Mouse (Mus musculus): Measurements from ENCODE around the gene Chrne. TPM values are rescaled to one million over a fixed set of nuclear protein-coding genes. Genes with fewer than 3 reads are reported as not detected.
A peak's percentile ranks its signal among the peaks of the same experiment; 100 is the strongest.

Chrne gene
- polyA plus RNA-seq, 2 experiments = not detected

DNA sequence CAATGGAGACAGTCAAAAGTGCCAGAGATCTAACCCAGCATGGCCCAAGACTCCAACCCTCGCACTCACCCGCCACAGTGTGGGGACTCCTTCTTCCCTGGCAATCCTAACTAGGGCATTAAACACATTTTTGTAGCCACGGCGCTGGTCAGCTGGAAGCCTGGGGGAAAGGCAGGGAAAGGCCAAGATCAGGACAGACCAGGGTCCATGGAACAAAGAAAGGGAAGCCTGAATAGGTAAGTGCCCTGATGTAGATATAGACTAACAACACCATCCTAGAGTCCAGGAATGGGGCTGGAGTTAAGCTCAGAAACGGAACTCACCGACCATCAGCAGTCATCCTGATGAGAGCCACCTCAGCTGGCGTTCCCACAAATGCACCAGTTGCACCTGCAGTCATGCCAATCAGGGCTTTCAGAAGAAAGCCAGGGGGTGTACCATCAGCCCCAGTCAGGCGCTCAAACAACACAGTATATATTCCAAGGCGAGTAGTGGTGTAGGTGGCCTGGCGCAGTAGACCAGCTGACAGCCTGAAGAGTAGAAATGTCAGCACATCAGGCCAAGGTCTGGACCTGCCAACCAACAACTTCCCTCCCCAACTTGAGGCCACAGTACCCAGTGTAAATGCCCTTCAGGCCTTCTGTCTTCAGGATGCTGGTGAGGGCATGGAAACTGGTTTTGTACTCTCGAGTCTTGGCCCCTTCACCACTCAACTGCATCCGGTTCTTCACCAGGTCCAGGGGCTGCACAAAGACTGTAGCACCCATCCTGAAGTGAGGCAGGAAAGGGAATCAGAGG lies 26.6 kb upstream of the Chrne start:
- Histone ChIP-seq H3K9ac (replicated peaks) (peak overlapping the region; percentile 79), H3K36me3 (replicated peaks; ENCODE audit: control insufficient read depth, insufficient read depth, low read depth) (peaks cover 26% of the 10 kb centered on the region), H3K4me2 (ENCODE audit: low read depth) (peak overlapping the region; percentile 97), H3K9me3 (ENCODE audit: control insufficient read depth, low read length) (no peaks in the 10 kb centered on the region), H3K4me3 (ENCODE audit: insufficient read depth in 1 of 2, low read depth in 2 of 2, low read length in 2 of 2) (peak overlapping the region; percentile 61 to 93), H3K27ac (peak overlapping the region; percentile 53), H3K4me1 (replicated peaks; ENCODE audit: control insufficient read depth in 2 of 2, insufficient read depth in 2 of 2, low read length in 1 of 2) (peaks cover 25 to 36% of the 10 kb centered on the region in 2 experiments), H3K27me3 (ENCODE audit: control insufficient read depth, insufficient read depth, low read length) (no peaks in the 10 kb centered on the region)
- TF ChIP-seq EP300 (IDR thresholded peaks at IDR 0.05; ENCODE audit: low read depth) = no peak
- no peak for TF ChIP-seq CTCF (IDR thresholded peaks at IDR 0.05; ENCODE audit: low read depth)
- ATAC-seq (ENCODE audit: insufficient read depth) = no peak
- 80% methylated on average over 12 of the region's 12 CpGs for WGBS (ENCODE audit: insufficient replicate concordance)
- no peak for DNase-seq (ENCODE audit: low read depth in 3 of 3, low spot score in 3 of 3)

DNA sequence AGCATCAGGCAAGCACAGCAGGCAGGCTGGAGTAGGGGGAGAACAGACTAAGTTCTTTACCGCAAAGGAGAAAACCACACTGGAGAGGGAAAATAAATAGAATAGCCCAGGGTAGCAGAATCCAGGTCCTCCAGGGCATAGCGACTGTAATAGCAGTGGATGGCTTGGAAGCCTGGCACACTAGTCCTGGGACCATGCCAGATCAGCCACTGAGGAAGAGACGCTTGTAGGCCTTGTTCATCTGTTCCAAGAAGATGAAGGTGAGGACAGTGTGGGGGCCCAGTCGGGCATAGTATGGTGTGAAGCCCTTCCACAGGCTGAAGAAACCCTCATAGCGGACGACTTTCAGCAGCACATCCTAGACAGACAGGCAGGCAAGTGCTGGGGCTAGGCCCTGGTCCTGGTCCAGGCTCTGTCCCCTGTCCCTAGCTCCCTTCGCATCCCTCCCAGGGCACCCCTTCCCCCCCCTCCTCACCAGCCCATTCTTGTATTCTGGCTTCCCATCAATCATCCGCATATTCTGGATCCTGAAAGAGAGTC lies 25.6 kb upstream of the Chrne start:
- ATAC-seq (ENCODE audit: insufficient read depth) (no peak), DNase-seq (ENCODE audit: low read depth in 3 of 3, low spot score in 3 of 3) (no peak)
- no peaks in the 10 kb centered on the region for H3K9me3 ChIP-seq (ENCODE audit: control insufficient read depth, low read length)
- no peak overlapping the region for H3K4me2 ChIP-seq (ENCODE audit: low read depth)
- no peak for TF ChIP-seq EP300 (IDR thresholded peaks at IDR 0.05; ENCODE audit: low read depth)
- no peak for TF ChIP-seq CTCF (IDR thresholded peaks at IDR 0.05; ENCODE audit: low read depth)
- peaks cover 16% of the 10 kb centered on the region for H3K36me3 ChIP-seq (replicated peaks; ENCODE audit: control insufficient read depth, insufficient read depth, low read depth)
- no peak overlapping the region for H3K27ac ChIP-seq
- H3K9ac ChIP-seq (replicated peaks) = no peak overlapping the region
- WGBS (ENCODE audit: insufficient replicate concordance) = 83% methylated on average over 8 of the region's 8 CpGs
- H3K27me3 ChIP-seq (ENCODE audit: control insufficient read depth, insufficient read depth, low read length) = no peaks in the 10 kb centered on the region
- peaks cover 24 to 35% of the 10 kb centered on the region in 2 experiments for H3K4me1 ChIP-seq (replicated peaks; ENCODE audit: control insufficient read depth in 2 of 2, insufficient read depth in 2 of 2, low read length in 1 of 2)
- no peak overlapping the region for H3K4me3 ChIP-seq (ENCODE audit: insufficient read depth in 1 of 2, low read depth in 2 of 2, low read length in 2 of 2)

DNA sequence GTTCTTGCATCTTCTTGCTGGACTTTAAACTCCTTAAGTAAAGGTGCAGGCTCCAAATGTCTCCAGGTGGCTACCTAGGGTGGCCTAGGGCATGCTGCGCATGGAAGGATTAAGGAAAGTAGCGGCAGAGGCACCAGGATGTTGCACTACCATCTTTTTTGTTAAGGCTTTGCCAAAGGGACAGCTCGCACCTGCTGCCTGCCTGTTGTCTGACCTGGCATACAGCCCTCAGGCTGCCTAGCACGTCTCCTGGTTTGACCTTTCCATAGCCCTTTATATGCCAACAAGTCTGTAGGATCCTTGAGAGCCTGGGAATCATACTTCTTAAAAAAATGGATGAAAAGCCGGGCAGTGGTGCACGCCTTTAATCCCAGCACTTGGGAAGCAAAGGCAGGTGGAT lies 24.0 kb upstream of the Chrne start:
- peaks cover 28 to 38% of the 10 kb centered on the region in 2 experiments for H3K4me1 ChIP-seq (replicated peaks; ENCODE audit: control insufficient read depth in 2 of 2, insufficient read depth in 2 of 2, low read length in 1 of 2)
- peaks cover 6% of the 10 kb centered on the region for H3K36me3 ChIP-seq (replicated peaks; ENCODE audit: control insufficient read depth, insufficient read depth, low read depth)
- no peak overlapping the region for H3K9ac ChIP-seq (replicated peaks)
- no peak overlapping the region for H3K27ac ChIP-seq
- 81% methylated on average over 6 of the region's 6 CpGs for WGBS (ENCODE audit: insufficient replicate concordance)
- TF ChIP-seq CTCF (IDR thresholded peaks at IDR 0.05; ENCODE audit: low read depth) (no peak), EP300 (IDR thresholded peaks at IDR 0.05; ENCODE audit: low read depth) (no peak)
- no peaks in the 10 kb centered on the region for H3K27me3 ChIP-seq (ENCODE audit: control insufficient read depth, insufficient read depth, low read length)
- DNase-seq (ENCODE audit: low read depth in 3 of 3, low spot score in 3 of 3) (no peak), ATAC-seq (ENCODE audit: insufficient read depth) (no peak)
- H3K9me3 ChIP-seq (ENCODE audit: control insufficient read depth, low read length) = no peaks in the 10 kb centered on the region
- no peak overlapping the region for H3K4me3 ChIP-seq (ENCODE audit: insufficient read depth in 1 of 2, low read depth in 2 of 2, low read length in 2 of 2)
- H3K4me2 ChIP-seq (ENCODE audit: low read depth) = no peak overlapping the region

DNA sequence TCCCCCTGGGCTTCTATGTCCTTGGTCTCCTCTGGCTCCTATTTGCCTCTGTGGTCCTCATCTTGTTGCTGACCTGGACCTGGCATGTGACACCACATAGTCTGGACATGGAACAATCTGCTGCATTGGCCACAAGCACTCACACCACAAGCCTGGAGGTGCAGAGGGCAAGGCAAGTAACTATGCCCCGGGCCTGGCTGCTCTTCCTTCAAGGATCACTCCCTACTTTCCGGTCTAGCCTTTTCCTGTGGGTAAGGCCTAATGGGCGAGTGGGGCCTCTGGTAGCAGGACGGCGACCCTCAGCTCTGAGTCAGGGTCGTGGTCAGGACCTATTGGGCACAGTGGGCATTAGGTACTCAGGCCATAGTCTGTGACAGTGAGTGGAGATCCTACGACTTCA lies 22.2 kb upstream of the Chrne start:
- Histone ChIP-seq H3K4me2 (ENCODE audit: low read depth) (no peak overlapping the region), H3K36me3 (replicated peaks; ENCODE audit: control insufficient read depth, insufficient read depth, low read depth) (peaks cover 6% of the 10 kb centered on the region), H3K4me3 (ENCODE audit: insufficient read depth in 1 of 2, low read depth in 2 of 2, low read length in 2 of 2) (no peak overlapping the region), H3K9ac (replicated peaks) (no peak overlapping the region), H3K4me1 (replicated peaks; ENCODE audit: control insufficient read depth in 2 of 2, insufficient read depth in 2 of 2, low read length in 1 of 2) (peaks cover 36 to 46% of the 10 kb centered on the region in 2 experiments), H3K9me3 (ENCODE audit: control insufficient read depth, low read length) (no peaks in the 10 kb centered on the region), H3K27ac (no peak overlapping the region), H3K27me3 (ENCODE audit: control insufficient read depth, insufficient read depth, low read length) (no peaks in the 10 kb centered on the region)
- ATAC-seq (ENCODE audit: insufficient read depth) (no peak), DNase-seq (ENCODE audit: low read depth in 3 of 3, low spot score in 3 of 3) (no peak)
- no peak for TF ChIP-seq CTCF (IDR thresholded peaks at IDR 0.05; ENCODE audit: low read depth)
- no peak for TF ChIP-seq EP300 (IDR thresholded peaks at IDR 0.05; ENCODE audit: low read depth)
- 52% methylated on average over 7 of the region's 7 CpGs for WGBS (ENCODE audit: insufficient replicate concordance)

DNA sequence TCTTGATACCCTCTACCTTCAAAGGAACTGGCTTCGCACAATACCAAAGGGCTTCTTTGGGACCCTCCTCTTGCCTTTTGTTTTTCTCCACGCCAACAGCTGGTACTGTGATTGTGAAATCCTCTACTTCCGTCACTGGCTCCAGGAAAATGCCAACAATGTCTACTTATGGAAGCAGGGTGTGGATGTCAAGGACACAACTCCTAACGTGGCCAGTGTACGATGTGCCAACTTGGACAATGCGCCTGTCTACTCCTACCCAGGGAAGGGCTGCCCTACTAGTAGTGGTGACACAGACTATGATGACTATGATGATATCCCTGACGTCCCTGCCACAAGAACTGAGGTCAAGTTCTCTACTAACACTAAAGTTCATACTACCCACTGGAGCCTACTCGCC lies 21.0 kb upstream of the Chrne start:
- ATAC-seq (ENCODE audit: insufficient read depth) (no peak), DNase-seq (ENCODE audit: low read depth in 3 of 3, low spot score in 3 of 3) (no peak)
- Histone ChIP-seq H3K27me3 (ENCODE audit: control insufficient read depth, insufficient read depth, low read length) (no peaks in the 10 kb centered on the region), H3K9ac (replicated peaks) (no peak overlapping the region), H3K4me1 (replicated peaks; ENCODE audit: control insufficient read depth in 2 of 2, insufficient read depth in 2 of 2, low read length in 1 of 2) (peaks cover 30 to 35% of the 10 kb centered on the region in 2 experiments), H3K4me3 (ENCODE audit: insufficient read depth in 1 of 2, low read depth in 2 of 2, low read length in 2 of 2) (no peak overlapping the region), H3K36me3 (replicated peaks; ENCODE audit: control insufficient read depth, insufficient read depth, low read depth) (peaks cover 6% of the 10 kb centered on the region), H3K9me3 (ENCODE audit: control insufficient read depth, low read length) (no peaks in the 10 kb centered on the region), H3K27ac (no peak overlapping the region), H3K4me2 (ENCODE audit: low read depth) (no peak overlapping the region)
- 70% methylated on average over 8 of the region's 8 CpGs for WGBS (ENCODE audit: insufficient replicate concordance)
- no peak for TF ChIP-seq CTCF (IDR thresholded peaks at IDR 0.05; ENCODE audit: low read depth)
- TF ChIP-seq EP300 (IDR thresholded peaks at IDR 0.05; ENCODE audit: low read depth) = no peak

All from liver, embryonic 14.5 days (tissue).